Mouse (Mus musculus): ENCODE results near the gene Ccdc92b.

The Ccdc92b gene

DNA sequence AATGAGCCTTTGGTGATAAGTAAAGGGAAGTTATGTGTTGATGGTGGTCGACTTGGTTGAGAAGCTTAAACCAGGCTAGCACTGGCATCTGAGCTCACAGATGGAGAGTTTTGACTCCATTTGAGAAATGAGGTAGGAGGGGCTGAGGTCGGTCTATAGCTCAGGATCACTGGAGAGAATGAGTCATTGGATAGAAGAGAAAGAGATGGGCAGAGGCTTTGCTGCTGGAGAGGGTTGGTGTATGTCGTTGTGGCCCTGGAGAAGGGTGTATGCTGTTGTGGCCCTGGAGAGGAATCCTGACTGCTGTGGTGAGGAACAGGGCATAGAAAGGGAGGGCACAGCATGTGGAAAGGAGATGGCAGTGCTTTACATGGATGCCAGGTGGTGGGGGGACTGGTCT is 36.5 kb downstream of the Ccdc92b start:
- DNase-seq: no peak

DNA sequence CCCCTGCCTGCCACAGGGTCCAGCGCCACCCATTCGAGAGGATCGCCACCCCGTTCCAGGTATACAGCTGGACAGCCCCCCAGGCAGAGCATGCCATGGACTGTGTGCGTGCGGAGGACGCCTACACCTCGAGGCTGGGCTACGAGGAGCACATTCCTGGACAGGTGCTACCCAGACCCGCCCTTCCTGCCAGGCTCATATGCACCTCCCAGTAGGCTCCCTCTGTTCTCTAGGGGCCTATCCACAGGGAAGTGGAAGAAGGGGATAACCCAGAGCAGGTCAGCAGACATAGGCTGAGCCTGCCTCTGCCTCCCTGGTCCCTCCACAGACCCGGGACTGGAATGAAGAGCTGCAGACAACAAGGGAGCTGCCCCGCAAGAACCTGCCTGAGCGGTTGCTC is 40.9 kb downstream of the Ccdc92b start:
- DNase-seq: no peak

DNA sequence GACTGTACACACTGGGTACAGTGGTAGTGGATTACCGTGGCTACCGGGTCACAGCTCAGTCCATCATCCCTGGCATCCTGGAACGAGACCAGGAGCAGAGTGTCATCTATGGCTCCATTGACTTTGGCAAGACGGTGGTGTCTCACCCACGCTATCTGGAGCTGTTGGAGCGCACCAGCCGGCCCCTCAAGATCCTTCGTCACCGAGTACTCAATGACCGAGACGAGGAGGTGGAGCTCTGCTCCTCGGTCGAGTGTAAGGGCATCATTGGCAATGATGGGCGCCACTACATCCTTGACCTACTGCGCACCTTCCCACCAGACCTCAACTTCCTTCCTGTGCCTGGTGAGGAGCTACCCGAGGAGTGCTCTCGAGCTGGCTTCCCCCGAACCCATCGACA is 42.2 kb downstream of the Ccdc92b start:
- no peak for DNase-seq

DNA sequence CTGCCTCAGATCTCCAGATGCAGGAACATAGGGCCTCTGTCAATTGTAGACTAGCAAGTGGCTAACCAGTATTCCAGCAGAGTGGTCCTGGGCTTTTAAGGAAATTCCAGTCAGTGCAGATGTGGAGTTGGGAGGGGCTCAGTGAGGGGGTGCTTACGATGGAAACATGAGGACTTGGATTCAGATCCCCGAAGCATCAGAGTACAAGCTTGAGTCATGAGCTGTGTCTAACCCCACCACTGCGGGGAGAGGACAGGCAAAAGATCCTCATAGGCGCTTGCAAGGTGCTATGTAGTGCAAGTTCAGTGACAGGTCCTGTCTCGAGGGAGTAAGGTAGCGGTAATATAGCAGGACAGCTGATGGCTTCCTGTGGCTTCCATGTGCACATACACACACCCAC is 42.8 kb downstream of the Ccdc92b start:
- no peak for DNase-seq

DNA sequence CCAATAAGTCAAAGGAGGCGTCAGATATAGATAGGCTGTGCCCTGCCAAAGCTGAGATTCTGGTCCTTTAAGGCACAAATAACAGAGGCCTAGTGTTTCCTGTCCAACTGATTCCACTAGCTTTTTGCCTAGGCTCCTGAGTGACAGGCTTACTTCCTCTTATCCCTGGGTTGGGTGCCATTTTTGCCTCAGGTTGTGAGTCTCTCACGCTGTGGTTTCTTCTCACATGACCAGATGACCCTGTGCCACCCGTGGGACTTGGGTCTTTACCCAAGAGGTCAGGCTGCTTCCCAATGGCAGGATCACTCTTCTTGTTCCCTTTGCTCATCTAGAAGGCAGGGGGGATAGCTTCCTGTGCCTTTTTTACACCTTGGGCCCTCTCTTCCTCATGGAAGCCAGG is 44.9 kb downstream of the Ccdc92b start:
- DNase-seq: no peak

DNA sequence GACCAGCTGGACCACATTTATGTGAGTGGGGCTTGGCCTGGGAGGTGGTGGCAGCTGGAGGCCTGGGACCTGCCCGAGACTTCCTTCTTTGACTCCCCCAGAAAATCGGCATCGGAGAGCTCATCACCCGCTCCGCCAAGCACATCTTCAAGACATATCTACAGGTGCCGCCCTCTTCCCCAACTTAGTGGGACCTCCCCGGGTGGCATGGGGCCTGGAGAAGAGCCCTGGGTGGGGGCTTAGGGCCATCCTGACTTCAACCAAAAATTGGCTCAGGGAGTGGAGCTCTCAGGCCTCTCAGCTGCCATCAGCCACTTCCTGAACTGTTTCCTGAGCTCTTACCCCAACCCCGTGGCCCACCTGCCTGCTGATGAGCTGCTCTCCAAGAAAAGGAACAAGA is 45.5 kb downstream of the Ccdc92b start:
- DNase-seq: no peak

DNA sequence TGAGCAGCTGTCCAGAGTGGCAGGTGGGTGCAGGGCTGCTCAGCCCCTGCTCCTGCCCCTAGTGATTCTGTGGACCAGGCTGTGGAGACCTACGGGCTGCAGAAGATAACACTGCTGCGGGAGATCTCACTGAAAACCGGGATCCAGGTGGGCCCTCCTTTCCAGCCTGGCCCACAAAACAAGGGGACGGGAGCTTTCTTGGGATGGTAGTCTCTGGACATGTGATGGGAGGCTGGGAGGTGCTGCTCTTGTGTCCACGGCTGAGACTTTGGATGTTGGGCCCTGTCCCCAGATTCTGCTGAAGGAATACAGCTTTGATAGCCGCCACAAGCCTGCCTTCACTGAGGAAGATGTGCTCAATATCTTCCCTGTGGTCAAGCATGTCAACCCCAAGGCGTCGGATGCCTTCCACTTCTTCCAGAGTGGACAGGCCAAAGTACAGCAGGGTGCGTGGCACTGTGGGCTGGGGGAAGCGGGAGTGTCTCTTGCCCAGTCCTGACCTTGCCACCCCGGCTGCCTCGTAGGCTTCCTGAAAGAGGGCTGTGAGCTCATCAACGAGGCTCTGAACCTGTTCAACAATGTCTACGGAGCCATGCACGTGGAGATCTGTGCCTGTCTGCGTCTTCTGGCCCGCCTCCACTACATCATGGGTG is 46.4 kb downstream of the Ccdc92b start:
- DNase-seq: no peak

DNA sequence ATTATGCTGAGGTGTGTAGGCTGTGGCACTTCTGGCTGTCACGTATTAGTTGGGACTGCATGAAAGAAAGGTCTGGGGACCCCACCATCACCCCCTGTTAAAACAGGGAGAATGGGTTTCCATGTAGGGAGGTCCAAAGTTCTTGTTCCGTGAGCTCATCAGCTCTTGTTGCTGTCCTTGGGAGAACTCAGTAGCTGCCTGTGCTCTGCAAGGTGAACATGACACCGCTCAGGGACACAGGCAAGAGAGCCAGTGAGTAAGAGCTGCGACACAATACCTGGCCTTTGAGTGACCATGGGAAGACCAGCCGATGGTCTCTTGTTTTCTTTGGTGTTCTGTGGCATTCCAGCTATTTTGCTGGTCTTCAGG is 46.9 kb downstream of the Ccdc92b start:
- no peak for DNase-seq

DNA sequence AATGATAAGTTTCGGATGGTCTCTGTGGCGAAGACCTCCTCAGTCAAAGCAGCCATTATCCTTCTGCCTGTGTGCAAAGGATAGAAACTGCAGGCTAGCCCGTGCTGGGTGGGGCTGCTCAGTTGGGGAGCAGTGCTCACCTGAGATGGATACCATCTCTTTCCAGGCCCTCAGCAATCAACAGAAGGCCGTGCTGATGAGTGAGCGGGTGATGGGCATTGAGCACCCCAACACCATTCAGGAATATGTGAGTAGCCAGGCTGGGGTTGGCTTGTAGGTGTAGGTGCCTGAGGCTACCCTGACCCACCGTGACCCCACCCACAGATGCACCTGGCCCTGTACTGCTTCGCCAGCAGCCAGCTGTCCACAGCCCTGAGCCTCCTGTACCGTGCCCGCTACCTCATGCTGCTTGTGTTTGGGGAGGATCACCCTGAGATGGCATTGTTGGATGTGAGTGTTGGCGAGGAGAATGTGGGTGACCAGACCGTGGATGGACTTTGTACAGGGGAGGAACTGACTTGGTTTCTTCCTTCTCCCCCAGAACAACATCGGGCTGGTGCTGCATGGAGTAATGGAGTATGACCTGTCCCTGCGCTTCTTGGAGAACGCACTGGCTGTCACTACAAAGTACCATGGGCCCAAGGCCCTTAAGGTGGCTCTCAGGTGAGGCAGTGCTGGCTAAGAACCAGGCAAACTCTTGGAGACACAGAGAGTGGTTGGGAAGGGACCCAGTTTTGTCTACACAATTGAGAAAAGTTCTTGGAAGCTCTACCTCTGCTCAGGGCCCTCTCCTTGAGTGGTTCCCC is 47.6 kb downstream of the Ccdc92b start:
- no peak for DNase-seq

DNA sequence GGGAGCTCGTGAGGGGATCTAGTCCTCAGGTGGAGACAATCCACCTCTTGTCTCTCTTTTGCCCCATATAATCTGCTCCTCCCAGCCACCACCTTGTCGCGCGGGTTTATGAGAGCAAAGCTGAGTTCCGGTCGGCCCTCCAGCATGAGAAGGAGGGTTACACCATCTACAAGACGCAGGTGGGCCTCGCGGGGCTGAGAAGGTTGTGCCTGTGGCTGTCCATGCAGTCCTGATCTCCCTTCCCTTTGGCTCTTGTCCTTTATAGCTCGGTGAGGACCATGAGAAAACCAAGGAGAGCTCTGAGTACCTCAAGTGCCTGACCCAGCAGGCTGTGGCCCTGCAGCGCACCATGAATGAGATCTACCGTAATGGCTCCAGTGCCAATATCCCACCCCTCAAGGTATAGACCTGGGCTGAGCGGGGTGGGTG is 48.2 kb downstream of the Ccdc92b start:
- no peak for DNase-seq

DNA sequence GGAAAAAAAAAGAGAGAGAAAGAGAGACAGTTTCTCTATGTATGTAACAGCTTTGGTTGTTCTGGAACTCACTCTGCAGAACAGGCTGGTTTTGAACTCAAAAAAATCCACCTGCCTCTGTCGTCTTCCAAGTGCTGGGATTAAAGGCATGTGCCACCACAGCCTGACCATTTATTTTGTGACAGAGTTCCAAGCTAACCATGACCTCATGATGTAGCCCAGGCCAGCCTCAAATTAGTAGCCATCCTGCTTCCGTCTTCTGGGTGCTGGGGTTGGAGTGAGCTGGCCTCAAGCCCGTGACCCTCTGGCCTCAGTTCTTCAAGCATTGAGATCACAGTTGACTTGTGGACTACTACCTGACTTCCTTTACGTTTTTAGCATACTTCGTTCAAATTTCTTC is 49.1 kb downstream of the Ccdc92b start:
- DNase-seq: no peak

DNA sequence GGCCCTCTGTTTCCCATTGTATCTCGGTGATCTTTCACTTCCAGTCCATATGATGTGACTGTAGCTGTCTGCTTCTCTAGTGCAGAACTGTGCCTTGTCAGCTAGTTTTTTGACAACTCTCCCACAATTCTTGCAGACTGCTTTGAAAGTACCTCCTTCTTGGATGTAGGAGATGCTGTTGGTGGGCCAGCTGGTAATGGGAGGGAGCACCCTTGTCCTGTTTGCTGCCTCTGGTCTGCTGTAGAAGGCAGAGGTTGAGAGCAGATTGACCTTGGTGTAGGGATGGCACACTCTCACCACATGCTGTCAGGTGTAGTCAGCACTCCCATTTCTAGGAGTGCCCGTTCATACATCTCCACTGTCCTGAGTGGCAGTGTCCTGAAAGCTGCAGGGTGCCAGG is 49.6 kb downstream of the Ccdc92b start:
- no peak for DNase-seq

DNA sequence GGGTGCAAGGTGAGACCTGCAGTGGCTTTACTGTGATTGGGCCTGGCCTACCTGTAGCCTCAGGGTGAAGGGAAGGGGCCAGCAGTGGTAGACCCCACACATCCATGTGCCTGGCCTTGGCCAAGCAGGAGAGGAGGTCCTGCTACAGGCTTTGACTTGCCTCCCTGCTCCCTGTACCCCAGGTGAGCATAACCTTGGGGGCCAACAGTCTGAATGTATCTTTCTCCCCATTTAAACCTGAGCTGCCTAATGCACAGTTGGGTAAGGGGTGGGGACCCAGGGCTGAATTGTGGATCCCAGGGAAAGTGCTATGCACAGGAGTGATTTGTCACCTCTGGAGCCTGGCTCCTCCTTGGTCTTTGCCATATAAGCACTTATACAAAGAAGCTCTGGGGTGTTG is 50.7 kb downstream of the Ccdc92b start:
- DNase-seq: no peak

DNA sequence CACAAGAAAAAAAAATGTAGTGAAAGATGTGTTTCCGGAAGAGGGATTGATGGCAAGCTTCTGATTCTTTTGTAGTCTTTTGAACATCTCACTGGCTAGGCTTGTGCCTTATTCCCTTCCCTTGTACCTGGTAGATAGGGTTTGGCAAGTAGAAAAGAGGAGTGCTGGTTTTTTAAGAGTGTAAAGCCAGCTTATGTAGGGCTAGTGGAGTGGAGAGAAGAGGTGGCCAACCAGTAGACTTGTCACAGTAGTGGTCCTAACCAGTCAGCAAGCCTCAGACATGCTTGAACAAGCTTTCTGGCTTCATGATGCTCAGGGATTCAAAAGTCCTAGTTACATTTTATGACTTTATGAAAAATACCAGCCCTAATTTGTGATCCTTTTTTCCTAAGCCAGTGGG is 51.6 kb downstream of the Ccdc92b start:
- no peak for DNase-seq

DNA sequence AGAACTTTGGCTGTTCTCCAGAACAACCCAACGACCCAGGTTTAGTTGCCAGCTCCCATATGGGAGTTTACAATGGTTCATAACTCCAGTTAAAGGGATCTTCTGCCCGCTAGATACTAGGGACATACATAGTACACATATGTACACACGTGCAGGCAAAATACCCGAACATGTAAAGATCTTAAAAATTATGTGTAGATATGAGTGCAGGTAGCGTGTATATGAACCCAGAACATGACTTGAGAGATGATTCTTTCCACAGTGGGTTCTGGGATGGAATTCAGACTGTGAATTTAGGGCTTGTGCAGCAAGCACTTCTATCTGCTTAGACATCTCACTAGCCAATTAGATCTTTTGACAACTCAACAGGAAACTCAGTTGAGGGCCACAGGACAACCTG is 52.4 kb downstream of the Ccdc92b start:
- DNase-seq: no peak

DNA sequence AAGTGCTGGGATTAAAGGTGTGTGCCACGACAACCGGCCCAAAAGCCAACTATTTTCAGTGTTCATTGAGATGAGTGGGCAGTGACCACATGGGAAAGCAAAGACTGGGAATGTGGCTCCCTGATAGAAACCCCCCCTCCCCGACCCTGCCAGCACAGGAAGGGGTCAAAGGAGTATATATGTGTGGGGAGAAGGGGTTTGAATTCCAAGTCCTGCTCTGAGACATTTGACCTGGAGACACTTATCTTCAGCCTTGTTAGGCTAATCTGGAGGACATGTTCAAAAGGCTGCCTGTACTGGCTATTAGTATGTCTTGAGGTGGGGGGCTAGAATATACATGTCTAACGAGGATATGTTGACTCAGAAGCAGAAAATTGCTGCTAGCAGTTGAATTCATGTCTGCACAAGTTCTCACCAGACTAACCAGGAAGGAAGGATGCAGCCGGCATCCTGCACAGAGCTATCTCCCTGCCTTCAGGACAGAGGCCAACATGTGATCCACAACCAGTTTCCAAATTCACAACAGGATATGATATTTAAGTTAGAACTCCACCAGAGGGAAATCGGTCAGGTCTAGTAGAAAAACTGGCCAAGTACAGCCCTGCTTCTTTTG is 53.6 kb downstream of the Ccdc92b start:
- no peak for DNase-seq

DNA sequence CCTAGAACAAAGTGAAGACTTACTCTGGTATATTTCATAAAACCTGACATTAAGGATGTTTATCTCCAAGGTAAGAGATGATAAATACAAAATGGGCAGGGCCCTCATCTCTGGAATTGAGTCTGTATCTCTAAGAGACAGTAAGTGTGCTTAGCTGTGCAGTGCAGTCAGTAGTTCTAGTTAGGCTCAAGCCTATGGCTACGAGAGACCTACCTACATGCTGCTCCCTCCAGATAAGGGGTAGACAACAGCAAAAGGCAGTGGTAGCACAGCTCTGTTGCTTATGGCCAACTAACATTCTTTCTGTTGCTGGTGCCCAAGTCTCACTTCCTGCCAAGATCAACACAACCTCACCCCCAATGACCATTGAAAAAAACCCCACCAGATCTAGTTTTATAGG is 54.2 kb downstream of the Ccdc92b start:
- no peak for DNase-seq

DNA sequence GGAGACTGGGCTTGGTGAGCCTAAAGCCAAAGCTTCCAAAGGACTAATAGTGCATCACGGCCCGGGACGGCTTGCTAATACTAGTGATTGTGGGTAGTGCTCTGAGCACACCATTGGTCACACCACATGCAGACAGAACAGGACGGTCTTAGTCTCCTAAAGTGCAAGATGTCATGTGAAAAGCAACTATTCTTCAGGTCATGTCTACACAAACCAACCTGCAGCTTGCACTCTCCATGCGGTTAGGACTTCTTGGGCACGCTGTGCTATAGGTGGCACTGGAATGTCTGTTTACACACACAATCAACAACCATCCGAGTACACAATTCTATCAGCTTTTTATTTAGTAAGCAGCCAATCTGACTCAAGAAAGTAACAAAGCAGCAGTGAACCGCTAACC is 55.3 kb downstream of the Ccdc92b start:
- no peak for DNase-seq

DNA sequence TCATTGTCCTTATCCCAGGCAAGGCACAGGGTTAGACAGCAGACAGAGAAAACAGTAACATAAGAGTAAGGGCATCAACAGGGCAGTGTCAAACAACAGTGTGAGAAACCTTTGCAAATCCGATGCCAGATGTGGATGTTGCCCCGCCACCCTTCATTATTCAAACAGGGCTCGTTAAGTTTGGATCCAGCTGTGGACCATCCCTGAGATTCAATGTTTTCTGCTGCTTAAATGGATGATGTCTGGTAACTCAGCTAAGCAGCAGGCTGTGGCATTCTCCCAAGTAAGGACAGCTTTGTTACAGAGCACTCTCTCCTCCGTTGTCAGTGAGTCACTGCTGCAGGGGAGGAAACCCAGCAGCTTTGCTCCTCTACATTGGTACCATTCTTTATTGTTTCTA is 55.8 kb downstream of the Ccdc92b start:
- DNase-seq: peak; percentile 77
